Mouse (Mus musculus): Measurements from ENCODE around the gene Fam114a1.

The Fam114a1 gene

DNA sequence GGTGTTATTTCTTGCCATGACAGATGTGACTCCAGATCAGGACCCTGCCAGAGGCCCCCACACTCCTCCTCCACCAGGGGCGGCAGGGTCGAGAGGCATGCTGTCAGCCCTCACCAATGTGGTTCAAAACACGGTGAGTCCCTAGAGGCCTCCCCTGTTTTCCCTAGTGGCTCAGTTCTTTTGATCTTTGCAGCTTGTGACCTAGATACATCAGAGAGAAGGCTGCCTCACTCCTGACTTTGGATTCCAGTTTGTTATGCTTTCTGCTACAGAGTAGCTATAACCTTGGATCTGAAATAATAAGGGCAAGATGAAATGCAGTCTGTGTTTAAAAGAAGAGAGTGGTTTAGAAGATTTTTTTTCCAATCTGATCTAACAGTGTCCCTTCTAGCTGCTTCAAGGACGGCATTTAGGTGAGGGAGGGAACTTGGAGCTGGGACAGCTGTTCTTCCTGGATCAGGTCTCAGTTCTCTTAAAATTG lies 36.2 kb downstream of the Fam114a1 start:
- DNase-seq = no peak

GRCm38 (mm10) chr5:65011901-65012573 lies 42.2 kb downstream of the Fam114a1 start:
- DNase-seq = no peak

DNA sequence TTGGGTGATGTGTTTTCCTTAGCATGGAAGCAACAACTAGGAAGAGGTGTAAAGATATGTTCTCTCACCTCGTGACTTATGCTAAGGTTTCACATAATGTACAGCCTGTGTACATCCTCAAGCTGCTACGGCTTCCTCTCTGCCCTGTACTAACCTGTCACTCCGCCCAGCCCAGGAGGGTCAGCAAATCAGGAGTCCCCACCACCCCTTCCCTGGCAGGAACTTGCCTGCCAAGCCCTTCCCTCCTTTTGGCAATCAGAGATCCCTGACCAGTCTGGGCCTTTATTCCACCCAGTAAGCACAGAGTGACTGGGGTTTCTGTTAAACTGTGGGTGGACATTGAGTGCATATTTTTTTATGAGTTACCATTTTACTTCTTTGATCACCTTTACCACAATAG lies 45.6 kb downstream of the Fam114a1 start:
- DNase-seq = peak; percentile 77 to 86

DNA sequence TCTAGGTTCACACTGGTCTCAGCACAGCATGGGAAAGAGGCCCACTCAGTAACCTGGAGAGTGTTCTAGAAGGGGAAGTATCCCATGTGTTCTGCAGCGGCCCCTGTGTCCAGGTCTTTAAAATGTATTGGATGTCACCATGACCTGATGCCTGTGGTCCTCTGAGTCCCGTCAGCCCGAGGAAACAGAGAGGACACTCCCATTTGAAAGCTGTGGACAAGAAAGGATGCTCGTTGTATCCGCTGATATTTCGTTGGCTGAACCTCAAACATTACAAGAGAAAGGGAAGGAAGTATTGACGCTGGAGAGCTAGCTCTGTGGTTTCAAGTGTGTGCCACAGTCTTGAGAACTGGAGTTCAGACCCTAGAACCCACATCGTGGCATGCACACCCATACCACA lies 49.2 kb downstream of the Fam114a1 start:
- DNase-seq = no peak

DNA sequence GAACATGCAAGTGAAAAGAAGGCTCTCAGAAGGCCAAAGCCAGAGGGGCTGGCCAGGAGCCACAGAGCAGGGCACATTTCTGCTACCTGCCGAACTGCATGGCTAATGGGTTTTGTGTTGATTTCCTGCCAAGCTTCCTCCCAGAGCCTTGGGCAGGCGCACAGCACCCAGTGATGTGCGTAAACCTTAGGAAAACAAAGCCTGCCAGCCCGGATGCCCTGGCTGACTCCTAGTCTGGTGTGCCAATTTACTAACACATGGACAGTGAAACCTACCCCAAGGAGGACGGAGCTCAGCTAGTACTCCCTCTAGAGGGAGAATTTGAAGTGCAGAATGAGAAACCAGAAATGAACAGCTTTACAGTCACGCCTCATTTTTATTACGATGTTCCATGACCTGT lies 50.0 kb downstream of the Fam114a1 start:
- peak; percentile 96 to 97 for DNase-seq

DNA sequence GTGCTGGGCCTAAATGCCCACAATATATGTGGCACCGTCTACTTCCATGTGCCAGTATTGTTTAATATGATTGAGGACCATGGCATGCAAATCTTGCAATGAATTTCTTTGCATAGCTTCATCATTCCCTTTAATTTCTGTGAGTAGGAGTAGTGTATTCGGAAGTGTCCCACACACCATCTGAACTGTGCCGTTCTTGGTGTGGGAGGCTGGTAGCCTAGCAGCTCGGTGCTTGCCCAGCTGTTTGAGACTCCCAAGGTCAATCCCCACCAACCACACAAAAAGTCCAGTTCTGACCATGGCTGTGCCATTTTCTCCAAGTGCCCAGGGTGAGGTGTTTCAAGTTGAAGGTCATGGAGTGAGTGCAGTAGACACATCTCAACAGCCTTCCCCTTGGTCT lies 52.1 kb downstream of the Fam114a1 start:
- no peak for DNase-seq

- DNase-seq = no peak
Measured at GRCm38 (mm10) chr5:65024641-65025040, 54.8 kb downstream of the Fam114a1 start.

GRCm38 (mm10) chr5:65025916-65026315 lies 56.0 kb downstream of the Fam114a1 start:
- DNase-seq = no peak

DNA sequence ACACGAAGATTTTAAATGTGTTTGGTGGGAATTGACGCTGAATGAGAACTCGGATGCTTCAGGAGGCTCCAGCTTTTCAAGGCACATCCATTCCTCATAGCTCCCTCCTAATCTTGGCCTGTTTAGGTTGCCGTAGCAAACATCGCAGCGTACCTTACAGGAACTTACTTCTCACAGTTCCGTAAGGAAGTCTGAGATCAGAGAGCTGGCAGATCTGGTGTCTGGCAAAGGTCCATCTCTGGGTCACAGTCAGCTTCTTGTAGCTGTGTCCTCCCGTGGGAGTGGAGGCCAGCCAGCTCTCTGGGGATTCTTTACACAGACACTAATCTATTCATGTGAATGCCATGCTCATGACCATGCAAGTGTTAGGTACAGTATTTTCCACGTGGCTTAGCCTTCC lies 56.9 kb downstream of the Fam114a1 start:
- peak; percentile 54 to 55 for DNase-seq

GRCm38 (mm10) chr5:65028019-65028418 lies 58.1 kb downstream of the Fam114a1 start:
- DNase-seq = peak; percentile 60 to 69

DNA sequence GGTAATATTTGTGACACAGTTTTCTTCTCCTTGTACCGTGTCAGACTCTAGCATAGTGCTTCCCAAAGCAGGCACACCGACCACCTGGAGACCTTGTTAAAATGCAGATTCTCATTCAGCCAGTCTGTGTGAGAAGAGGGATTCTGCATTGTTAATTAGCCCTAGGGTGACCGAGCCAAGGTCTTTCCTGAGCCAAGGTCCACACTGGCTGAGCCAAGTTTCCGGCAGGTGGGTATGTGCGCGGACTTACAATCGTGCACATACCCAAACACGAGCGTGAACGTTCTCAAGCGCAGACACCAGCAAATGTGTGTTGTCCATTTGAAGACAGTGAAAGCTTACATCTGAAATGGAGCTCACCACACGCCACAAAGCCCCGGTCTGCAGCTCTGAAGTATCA lies 66.7 kb downstream of the Fam114a1 start:
- peak; percentile 89 to 91 for DNase-seq

GRCm38 (mm10) chr5:65038305-65038704 lies 68.4 kb downstream of the Fam114a1 start:
- no peak for DNase-seq

DNA sequence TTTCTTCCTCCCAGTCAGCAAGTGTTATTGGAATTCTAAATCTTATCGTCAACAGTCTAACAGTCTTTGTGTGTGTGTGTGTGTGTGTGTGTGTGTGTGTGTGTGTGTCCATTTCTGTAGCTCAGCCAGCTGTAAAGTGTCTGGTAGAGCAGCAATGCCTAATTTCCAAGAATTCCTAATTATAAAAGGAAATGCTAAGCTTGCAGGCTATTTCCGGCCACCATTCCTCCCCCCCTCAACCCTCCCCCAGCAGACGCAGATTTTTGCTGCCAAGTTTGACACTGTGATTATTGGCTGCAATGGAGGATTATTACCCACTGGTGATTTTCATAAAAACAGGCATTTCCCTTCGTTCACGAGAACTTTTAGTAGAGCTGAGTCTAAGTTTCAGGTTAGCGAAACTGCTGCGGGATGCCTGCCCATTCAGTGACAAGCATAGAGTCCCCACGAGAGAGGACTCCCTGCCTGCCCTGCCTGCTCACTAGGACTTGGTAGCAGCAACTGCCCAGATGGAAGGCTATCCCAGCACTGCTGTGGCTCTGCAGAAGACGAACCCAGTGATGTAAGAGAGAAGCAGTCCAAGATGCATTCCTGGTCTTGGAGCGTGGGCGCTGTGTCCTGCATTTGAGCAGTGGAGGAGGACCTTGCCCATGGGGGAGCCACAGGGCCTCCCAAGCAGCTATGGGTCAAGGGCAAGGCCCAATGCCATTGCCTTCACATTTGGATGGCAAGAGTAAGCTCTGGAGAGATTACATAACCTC lies 69.1 kb downstream of the Fam114a1 start:
- DNase-seq = peak; percentile 39 to 48

DNA sequence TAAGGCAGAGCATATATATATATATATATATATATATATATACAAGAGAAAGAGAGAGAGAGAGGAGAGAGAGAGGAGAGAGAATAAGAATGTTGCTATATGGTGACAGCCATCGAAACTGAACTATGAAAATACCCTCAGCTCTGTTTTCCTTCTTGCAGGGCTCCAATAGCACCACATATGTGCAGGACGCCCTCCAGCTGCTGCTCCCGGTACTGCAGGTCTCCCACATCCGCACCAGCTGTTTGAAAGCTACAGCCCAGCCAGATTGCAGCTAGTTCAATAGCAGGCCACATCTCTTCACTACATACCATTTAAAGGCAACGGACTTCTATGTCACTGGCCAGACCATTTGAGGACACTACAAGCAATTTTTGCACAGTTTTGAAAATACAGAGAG lies 70.6 kb downstream of the Fam114a1 start:
- DNase-seq = peak; percentile 45 to 49

GRCm38 (mm10) chr5:65043407-65043895 lies 73.6 kb downstream of the Fam114a1 start:
- no peak for DNase-seq

DNA sequence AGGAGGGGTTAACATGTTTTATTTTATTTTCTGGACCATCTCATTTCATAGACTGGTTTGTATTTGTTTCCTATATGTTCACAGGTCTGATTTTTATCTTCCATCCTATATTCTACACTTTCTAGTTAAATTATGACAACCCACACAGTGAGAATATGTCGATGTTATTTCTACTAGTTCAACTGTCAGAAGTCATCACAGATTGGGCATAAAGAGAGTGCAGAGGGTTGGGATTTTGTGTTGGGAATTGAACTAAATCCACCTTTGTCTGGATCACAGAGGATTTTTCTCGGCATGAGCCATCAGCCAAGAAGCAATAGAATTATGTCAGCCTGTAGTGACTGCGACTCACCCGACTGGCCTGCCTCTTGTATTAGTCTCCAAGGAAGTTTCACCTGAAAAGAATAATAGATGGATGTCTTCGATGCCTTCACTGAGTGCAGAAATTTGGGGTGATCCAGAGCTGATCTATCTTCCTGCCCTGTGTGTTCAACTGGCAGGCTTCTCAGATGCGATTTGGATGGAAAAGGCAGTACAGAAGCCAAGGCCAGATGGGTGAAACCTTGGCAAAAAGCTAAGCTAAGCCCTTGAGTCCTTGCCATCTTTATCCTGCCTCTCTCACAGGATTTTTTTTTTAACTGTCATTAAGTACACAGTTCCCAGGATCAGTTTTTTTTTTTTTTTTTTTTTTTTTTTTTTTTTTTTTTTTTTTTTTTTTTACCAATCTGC lies 75.9 kb downstream of the Fam114a1 start:
- peak; percentile 89 to 90 for DNase-seq

DNA sequence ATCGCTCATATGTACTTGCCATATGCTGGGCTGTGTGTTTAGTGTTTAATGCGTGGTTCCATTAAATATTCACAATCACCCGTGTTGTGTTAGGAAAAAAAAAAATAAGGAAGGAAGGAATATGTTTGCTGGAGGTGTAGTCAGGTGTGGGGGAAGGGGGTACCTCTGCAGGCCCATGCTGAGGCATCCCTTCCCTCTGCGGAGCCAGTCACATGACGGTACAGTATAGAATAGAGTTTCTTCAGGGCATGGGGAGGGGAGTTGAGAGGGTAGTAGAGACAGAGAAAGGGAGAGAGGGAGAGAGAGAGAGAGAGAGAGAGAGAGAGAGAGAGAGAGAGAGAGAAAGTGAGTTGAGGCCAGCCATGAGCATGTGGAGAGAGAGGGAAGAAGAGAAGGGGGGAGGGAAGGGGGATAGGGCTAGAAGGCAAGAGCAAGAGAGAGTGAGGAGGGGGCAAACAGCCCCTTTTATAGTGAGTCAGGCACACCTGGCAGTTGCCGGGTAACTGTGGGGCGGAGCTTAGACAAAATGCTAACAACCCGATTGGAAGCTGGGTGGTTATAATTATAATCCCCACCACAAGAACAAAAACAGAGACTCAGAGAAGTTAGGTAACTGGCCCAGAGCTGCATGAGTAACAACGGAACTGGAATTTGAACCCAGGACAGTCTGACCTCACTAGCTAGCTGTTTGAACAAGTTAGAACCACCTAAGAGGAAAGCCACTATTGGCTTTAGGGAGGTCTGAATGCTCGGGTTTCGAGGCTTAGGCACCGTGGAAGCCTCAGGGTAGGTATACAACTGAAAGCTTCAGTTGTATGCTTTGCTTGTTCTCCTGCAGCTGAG lies 76.8 kb downstream of the Fam114a1 start:
- DNase-seq = peak; percentile 49 to 50

DNA sequence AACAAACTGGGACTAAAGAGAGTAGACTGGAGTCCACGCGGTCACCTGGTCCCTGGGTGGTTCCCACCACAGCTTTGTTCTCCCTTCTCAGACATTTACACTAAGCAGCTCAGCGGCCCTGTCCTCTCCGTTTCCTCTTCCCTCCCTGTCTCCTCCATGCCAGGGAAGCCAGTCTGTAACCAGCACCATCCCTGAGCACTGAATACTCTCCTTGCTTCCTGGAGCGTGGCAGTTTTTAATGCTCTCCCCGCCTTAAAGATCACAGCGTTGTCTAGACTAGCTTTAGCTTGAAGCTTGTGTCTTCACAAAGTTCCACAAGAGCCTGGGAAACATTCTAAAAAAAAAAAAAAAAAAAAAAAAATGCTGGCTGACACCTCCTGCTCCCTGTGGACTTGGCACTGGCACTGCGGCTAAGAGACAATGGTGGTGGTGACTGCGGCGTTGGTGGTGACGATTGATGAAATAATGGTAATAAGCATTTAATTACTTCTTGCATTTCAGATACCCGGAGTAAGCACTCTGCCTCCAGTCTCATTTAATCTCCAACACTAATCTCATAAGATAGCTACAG lies 77.5 kb downstream of the Fam114a1 start:
- DNase-seq = peak; percentile 38 to 39

DNA sequence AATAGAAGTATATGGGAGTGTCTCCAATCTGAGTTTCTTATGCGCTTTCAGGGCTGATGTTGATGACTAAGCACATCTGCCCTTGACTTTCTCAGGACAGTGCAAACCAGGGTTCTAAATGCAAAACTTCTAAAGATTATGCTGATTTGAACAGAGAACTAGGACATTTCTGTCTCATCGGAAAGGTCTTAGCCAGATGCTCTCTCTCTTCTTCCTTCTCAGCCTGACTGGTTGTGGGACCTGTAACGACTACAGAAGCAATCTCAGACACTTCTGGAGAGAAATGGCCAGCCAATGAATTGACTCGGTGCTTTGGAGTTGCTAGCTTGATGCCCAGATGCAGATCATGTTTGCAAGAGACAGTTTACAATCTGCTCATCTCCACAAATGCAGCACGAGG lies 80.0 kb downstream of the Fam114a1 start:
- DNase-seq = no peak

- no peak for DNase-seq
Measured at GRCm38 (mm10) chr5:65051513-65051912, 81.6 kb downstream of the Fam114a1 start.

- no peak for DNase-seq
Measured at GRCm38 (mm10) chr5:65057596-65057995, 87.7 kb downstream of the Fam114a1 start.

DNA sequence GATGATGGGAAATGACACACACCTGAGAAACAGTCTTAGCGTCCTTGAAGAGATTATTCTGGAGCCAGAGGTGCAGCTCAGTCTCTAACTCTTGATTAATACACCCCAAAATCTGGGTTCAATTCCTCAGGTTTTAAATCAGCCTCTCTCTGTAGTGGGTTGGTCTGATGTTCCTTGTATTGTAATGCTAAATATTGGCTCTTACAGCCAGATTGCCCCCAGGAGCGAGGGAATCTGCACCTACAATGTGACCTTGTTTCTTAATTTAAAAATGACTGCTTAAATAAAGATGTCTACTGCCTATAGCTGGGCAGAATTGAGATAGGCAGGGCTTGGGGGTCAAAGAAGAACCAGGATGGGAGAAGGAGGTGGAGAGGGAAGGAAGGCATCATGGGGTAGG lies 89.9 kb downstream of the Fam114a1 start:
- DNase-seq = no peak
